In the genomic region with DNA sequence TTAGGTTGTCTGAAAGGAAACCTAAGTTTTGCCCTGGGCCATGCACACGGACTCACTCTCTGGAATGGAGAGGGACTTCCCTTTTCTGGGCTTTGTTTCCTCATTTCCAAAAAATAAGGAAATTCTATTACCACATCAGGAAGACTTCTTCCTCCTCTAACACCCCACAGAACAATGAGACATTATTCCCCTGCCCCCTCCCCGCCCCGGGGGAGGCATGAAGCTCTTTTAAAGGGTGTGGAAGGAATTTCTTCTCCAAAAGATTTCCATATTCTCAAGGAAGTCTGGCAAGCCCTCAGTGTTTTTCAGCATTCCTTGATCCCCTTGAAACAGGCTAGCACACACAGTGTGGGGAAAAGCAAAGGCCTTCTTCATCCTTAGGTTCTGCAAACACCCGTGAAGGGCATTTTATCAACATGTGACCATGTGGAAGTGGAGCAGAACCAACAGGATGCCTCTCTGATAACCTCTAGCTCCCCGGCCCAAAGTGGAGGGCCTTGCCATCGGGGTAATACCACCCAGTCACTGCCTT, we compare ENCODE assay signal across 10 mouse cellular contexts.
A peak's percentile ranks its signal among the peaks of the same experiment; 100 is the strongest.
DNase-seq lines count a peak whose midpoint lies in the region; ATAC-seq lines count a peak whose summit lies in the region.
"Had no signal": no experiment of that assay in that cellular context is flagged by ENCODE, and none has a peak within 500 bp of the region (broad histone marks: within the 10 kb centered on the region; RNA-seq: fewer than 3 reads in every experiment).

No protein-coding gene starts in this region.

- intact Hi-C loops in left cerebral cortex, postnatal 4 days (cut with DNase I), result loop anchor here (10.0 kb wide), 1 partner anchor 537 kb away; the partner anchor contains the start of gene 4933402D24Rik

- peaks cover 26% of the 10 kb centered on the region for H3K4me1 ChIP-seq in heart, embryonic 15.5 days (replicated peaks)
- no peaks in the 10 kb centered on the region; the same call in 1 of the 2 replicates for H3K4me1 ChIP-seq in limb, embryonic 12.5 days (replicated peaks)

- peak overlapping the region; percentile 61 for H3K27ac ChIP-seq in heart, embryonic 15.5 days
- H3K27ac ChIP-seq in limb, embryonic 12.5 days, result peak overlapping the region; percentile 41; the same call in 1 of the 2 replicates
- H3K27ac ChIP-seq: forebrain, embryonic 10.5 days; neural tube, embryonic 12.5 days had no signal

- no peaks in the 10 kb centered on the region for H3K27me3 ChIP-seq in heart, embryonic 15.5 days
- no peaks in the 10 kb centered on the region for H3K27me3 ChIP-seq in limb, embryonic 12.5 days
- H3K27me3 ChIP-seq: neural tube, embryonic 12.5 days had no signal

- no peak overlapping the region for H3K4me3 ChIP-seq in heart, embryonic 15.5 days
- H3K4me3 ChIP-seq in limb, embryonic 12.5 days (replicated peaks), result no peak overlapping the region
- H3K4me3 ChIP-seq: forebrain, embryonic 10.5 days; neural tube, embryonic 12.5 days had no signal

- H3K9ac ChIP-seq in heart, embryonic 15.5 days, result no peak overlapping the region
- H3K9ac ChIP-seq in limb, embryonic 12.5 days (replicated peaks), result no peak overlapping the region
- H3K9ac ChIP-seq: neural tube, embryonic 12.5 days had no signal

- H3K4me2 ChIP-seq in heart, embryonic 15.5 days, result no peak overlapping the region
- H3K4me2 ChIP-seq in limb, embryonic 12.5 days, result no peak overlapping the region
- H3K4me2 ChIP-seq: neural tube, embryonic 12.5 days had no signal

- H3K9me3 ChIP-seq in heart, embryonic 15.5 days (replicated peaks), result no peaks in the 10 kb centered on the region
- no peaks in the 10 kb centered on the region for H3K9me3 ChIP-seq in limb, embryonic 12.5 days
- H3K9me3 ChIP-seq: forebrain, embryonic 10.5 days; neural tube, embryonic 12.5 days had no signal

- H3K36me3 ChIP-seq in heart, embryonic 15.5 days, result no peaks in the 10 kb centered on the region
- no peaks in the 10 kb centered on the region for H3K36me3 ChIP-seq in limb, embryonic 12.5 days
- H3K36me3 ChIP-seq: forebrain, embryonic 10.5 days; neural tube, embryonic 12.5 days had no signal

- DNase-seq in urinary bladder, postnatal 14 days (ENCODE audit: low spot score), result peak; percentile 6
- no peak for DNase-seq in urinary bladder, postnatal 10 days (ENCODE audit: low spot score)
- DNase-seq in left cerebral cortex, postnatal 4 days, result no peak
- no peak for DNase-seq in thymus, postnatal 14 days
- DNase-seq in left cerebral cortex, adult 8-10 months (ENCODE audit: low spot score in 2 of 2), result no peak

- 50% methylated on average over 6 of the region's 6 CpGs for WGBS in heart, embryonic 15.5 days
- WGBS in limb, embryonic 12.5 days, result 61% methylated on average over 6 of the region's 6 CpGs

- ATAC-seq in heart, embryonic 15.5 days (replicated peaks; ENCODE audit: insufficient number of reproducible peaks, insufficient read depth, low FRiP score, low read depth), result no peak; the same call in 1 of the 2 replicates
- no peak for ATAC-seq in limb, embryonic 12.5 days (ENCODE audit: insufficient number of reproducible peaks, insufficient read depth, low FRiP score, low TSS enrichment, low read depth)
- ATAC-seq in CD4-positive, CD25-positive, alpha-beta regulatory T cell, adult 4 months, result no peak
